Mouse (Mus musculus): Measurements from ENCODE around the gene Myo5c. TPM values are rescaled to one million over a fixed set of nuclear protein-coding genes. Genes with fewer than 3 reads are reported as not detected.
A peak's percentile ranks its signal among the peaks of the same experiment; 100 is the strongest.

Gene Myo5c
- polyA plus RNA-seq (2014; fragmentation: Nextera tagmentation; extraction: Ambion mirVana): 0.95 and 1.4 TPM in 2 replicates

- ATAC-seq (ENCODE audit: insufficient number of reproducible peaks, low FRiP score, low TSS enrichment, low read depth): peak; percentile 42; the same call in 1 of the 2 replicates
- Histone ChIP-seq H3K4me2 (ENCODE audit: low read depth, severe bottlenecking) (peak within 1 kb of the TSS; percentile 88), H3K27ac (replicated peaks; ENCODE audit: low read depth, low read length) (no peak within 1 kb of the TSS), H3K27me3 (ENCODE audit: control insufficient read depth, insufficient read depth, low read length) (peaks cover 28% of the 10 kb centered on the region), H3K4me1 (ENCODE audit: control insufficient read depth, insufficient read depth, low read length) (peaks cover 5% of the 10 kb centered on the region; the same call in 1 of the 2 replicates), H3K36me3 (ENCODE audit: control insufficient read depth, insufficient read depth, low read length) (no peaks in the 10 kb centered on the region), H3K4me3 (ENCODE audit: low read depth, low read length) (peak within 1 kb of the TSS; percentile 43), H3K9me3 (ENCODE audit: control insufficient read depth, low read length) (no peaks in the 10 kb centered on the region), H3K9ac (ENCODE audit: low read length) (peak within 1 kb of the TSS; percentile 37; the same call in 1 of the 2 replicates)
- WGBS: 3% methylated on average over 48 of the region's 48 CpGs
- peak; percentile 74 for DNase-seq (ENCODE audit: low spot score)
Measured at GRCm38 (mm10) chr9:75231841-75232746, at the start of gene Myo5c. Myo5c (plus strand) TSS chr9:75232020.

GRCm38 (mm10) chr9:75187646-75188260, 44.1 kb upstream of the Myo5c start:
- H3K9me3 ChIP-seq (ENCODE audit: control insufficient read depth, low read length): no peaks in the 10 kb centered on the region
- 0 out of 2 replicates have a peak, but pooled peaks cover 2% of the 10 kb centered on the region for H3K36me3 ChIP-seq (ENCODE audit: control insufficient read depth, insufficient read depth, low read length)
- no peak overlapping the region for H3K27ac ChIP-seq (replicated peaks; ENCODE audit: low read depth, low read length)
- no peak overlapping the region for H3K4me2 ChIP-seq (ENCODE audit: low read depth, severe bottlenecking)
- ATAC-seq (ENCODE audit: insufficient number of reproducible peaks, low FRiP score, low TSS enrichment, low read depth) (no peak), DNase-seq (ENCODE audit: low spot score) (no peak)
- 82% methylated on average over 3 of the region's 3 CpGs for WGBS
- H3K27me3 ChIP-seq (ENCODE audit: control insufficient read depth, insufficient read depth, low read length): no peaks in the 10 kb centered on the region
- H3K9ac ChIP-seq (ENCODE audit: low read length): no peak overlapping the region
- no peaks in the 10 kb centered on the region for H3K4me1 ChIP-seq (ENCODE audit: control insufficient read depth, insufficient read depth, low read length)
- no peak overlapping the region for H3K4me3 ChIP-seq (ENCODE audit: low read depth, low read length)

GRCm38 (mm10) chr9:75193858-75194257, 38.0 kb upstream of the Myo5c start:
- no peaks in the 10 kb centered on the region for H3K9me3 ChIP-seq (ENCODE audit: control insufficient read depth, low read length)
- no peaks in the 10 kb centered on the region for H3K4me1 ChIP-seq (ENCODE audit: control insufficient read depth, insufficient read depth, low read length)
- H3K27ac ChIP-seq (replicated peaks; ENCODE audit: low read depth, low read length): no peak overlapping the region
- no peaks in the 10 kb centered on the region for H3K36me3 ChIP-seq (ENCODE audit: control insufficient read depth, insufficient read depth, low read length)
- ATAC-seq (ENCODE audit: insufficient number of reproducible peaks, low FRiP score, low TSS enrichment, low read depth): no peak
- H3K4me2 ChIP-seq (ENCODE audit: low read depth, severe bottlenecking): no peak overlapping the region
- WGBS: 66% methylated on average over 4 of the region's 4 CpGs
- no peaks in the 10 kb centered on the region for H3K27me3 ChIP-seq (ENCODE audit: control insufficient read depth, insufficient read depth, low read length)
- H3K9ac ChIP-seq (ENCODE audit: low read length): no peak overlapping the region
- no peak for DNase-seq (ENCODE audit: low spot score)
- no peak overlapping the region for H3K4me3 ChIP-seq (ENCODE audit: low read depth, low read length)

DNA sequence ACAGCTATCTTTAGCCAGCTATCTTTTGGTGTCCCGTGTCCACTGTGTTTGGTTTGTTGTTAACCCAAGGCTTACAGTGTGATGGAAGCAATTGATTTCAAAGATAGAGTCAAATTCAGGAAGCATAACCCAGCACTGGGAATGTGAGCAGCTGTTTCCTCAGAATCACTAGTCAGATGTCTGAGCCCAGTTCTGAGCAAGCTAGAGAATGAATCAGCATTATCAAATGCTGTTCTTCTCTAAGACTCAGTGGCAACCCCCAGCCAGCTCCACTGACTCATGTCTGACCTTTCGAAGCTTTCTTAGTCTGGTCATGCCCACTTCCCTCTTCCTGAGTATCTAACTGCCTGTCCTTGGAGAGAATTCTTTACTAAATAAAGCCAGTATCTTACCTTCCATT, 35.5 kb upstream of the Myo5c start:
- Histone ChIP-seq H3K36me3 (ENCODE audit: control insufficient read depth, insufficient read depth, low read length) (no peaks in the 10 kb centered on the region), H3K27me3 (ENCODE audit: control insufficient read depth, insufficient read depth, low read length) (no peaks in the 10 kb centered on the region), H3K27ac (replicated peaks; ENCODE audit: low read depth, low read length) (no peak overlapping the region), H3K4me2 (ENCODE audit: low read depth, severe bottlenecking) (no peak overlapping the region), H3K4me3 (ENCODE audit: low read depth, low read length) (no peak overlapping the region), H3K4me1 (ENCODE audit: control insufficient read depth, insufficient read depth, low read length) (no peaks in the 10 kb centered on the region), H3K9me3 (ENCODE audit: control insufficient read depth, low read length) (no peaks in the 10 kb centered on the region), H3K9ac (ENCODE audit: low read length) (no peak overlapping the region)
- DNase-seq (ENCODE audit: low spot score): no peak
- WGBS: 92% methylated on average over 2 of the region's 2 CpGs
- ATAC-seq (ENCODE audit: insufficient number of reproducible peaks, low FRiP score, low TSS enrichment, low read depth): no peak

DNA sequence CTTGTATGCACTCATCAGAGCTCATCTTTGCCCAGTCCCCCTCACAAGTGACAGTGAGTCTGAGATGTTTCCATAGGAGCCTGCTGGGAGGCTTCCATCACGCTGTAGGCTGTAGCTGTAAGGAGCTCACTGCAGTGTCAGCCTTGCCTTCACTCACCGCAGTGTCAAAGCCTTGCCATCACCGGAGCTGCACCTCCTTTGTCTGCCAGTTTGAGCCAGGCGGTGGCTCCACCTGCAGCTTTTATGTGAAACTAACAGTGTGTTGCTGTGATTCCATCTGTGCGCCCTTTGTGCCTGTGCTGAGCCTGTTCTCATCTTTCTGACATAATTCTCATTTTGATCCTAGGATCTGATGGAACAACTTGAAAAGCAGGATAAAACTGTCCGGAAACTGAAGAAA, 34.5 kb upstream of the Myo5c start:
- ATAC-seq (ENCODE audit: insufficient number of reproducible peaks, low FRiP score, low TSS enrichment, low read depth) (no peak), DNase-seq (ENCODE audit: low spot score) (no peak)
- no peaks in the 10 kb centered on the region for H3K9me3 ChIP-seq (ENCODE audit: control insufficient read depth, low read length)
- no peak overlapping the region for H3K4me2 ChIP-seq (ENCODE audit: low read depth, severe bottlenecking)
- H3K4me1 ChIP-seq (ENCODE audit: control insufficient read depth, insufficient read depth, low read length): no peaks in the 10 kb centered on the region
- 73% methylated on average over 6 of the region's 6 CpGs for WGBS
- H3K27me3 ChIP-seq (ENCODE audit: control insufficient read depth, insufficient read depth, low read length): no peaks in the 10 kb centered on the region
- H3K9ac ChIP-seq (ENCODE audit: low read length): no peak overlapping the region
- no peak overlapping the region for H3K27ac ChIP-seq (replicated peaks; ENCODE audit: low read depth, low read length)
- no peaks in the 10 kb centered on the region for H3K36me3 ChIP-seq (ENCODE audit: control insufficient read depth, insufficient read depth, low read length)
- H3K4me3 ChIP-seq (ENCODE audit: low read depth, low read length): no peak overlapping the region

DNA sequence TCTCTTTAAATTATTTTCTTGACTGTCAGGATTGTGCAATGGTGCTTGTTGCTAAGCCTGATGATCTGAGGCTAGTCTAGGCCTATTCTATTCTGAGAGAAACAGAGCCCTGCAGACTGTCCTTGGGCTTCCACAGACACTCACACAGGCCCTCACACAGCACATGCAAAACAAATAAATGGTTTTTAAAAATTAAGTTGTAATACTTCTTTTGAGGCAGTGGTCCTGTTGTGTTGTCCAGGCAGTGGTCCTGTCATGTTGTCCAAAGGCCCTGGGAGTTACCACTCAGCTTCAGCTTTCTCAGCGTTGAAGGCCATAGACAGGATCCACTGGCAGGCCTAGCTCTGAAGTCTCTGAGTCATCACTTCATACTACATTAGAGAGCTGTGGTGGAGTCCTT, 30.3 kb upstream of the Myo5c start:
- H3K9ac ChIP-seq (ENCODE audit: low read length): no peak overlapping the region
- H3K27ac ChIP-seq (replicated peaks; ENCODE audit: low read depth, low read length): no peak overlapping the region
- DNase-seq (ENCODE audit: low spot score): no peak
- H3K9me3 ChIP-seq (ENCODE audit: control insufficient read depth, low read length): no peaks in the 10 kb centered on the region
- WGBS: 89% methylated on average over 1 of the region's 1 CpGs
- no peak for ATAC-seq (ENCODE audit: insufficient number of reproducible peaks, low FRiP score, low TSS enrichment, low read depth)
- no peaks in the 10 kb centered on the region for H3K36me3 ChIP-seq (ENCODE audit: control insufficient read depth, insufficient read depth, low read length)
- H3K4me2 ChIP-seq (ENCODE audit: low read depth, severe bottlenecking): no peak overlapping the region
- H3K4me3 ChIP-seq (ENCODE audit: low read depth, low read length): no peak overlapping the region
- H3K4me1 ChIP-seq (ENCODE audit: control insufficient read depth, insufficient read depth, low read length): no peaks in the 10 kb centered on the region
- no peaks in the 10 kb centered on the region for H3K27me3 ChIP-seq (ENCODE audit: control insufficient read depth, insufficient read depth, low read length)

GRCm38 (mm10) chr9:75202036-75202435, 29.8 kb upstream of the Myo5c start:
- Histone ChIP-seq H3K27me3 (ENCODE audit: control insufficient read depth, insufficient read depth, low read length) (no peaks in the 10 kb centered on the region), H3K4me2 (ENCODE audit: low read depth, severe bottlenecking) (no peak overlapping the region), H3K4me3 (ENCODE audit: low read depth, low read length) (no peak overlapping the region), H3K27ac (replicated peaks; ENCODE audit: low read depth, low read length) (no peak overlapping the region), H3K9me3 (ENCODE audit: control insufficient read depth, low read length) (no peaks in the 10 kb centered on the region), H3K36me3 (ENCODE audit: control insufficient read depth, insufficient read depth, low read length) (no peaks in the 10 kb centered on the region), H3K4me1 (ENCODE audit: control insufficient read depth, insufficient read depth, low read length) (no peaks in the 10 kb centered on the region), H3K9ac (ENCODE audit: low read length) (no peak overlapping the region)
- WGBS: 91% methylated on average over 2 of the region's 2 CpGs
- ATAC-seq (ENCODE audit: insufficient number of reproducible peaks, low FRiP score, low TSS enrichment, low read depth): no peak
- no peak for DNase-seq (ENCODE audit: low spot score)

- Histone ChIP-seq H3K9ac (ENCODE audit: low read length) (no peak overlapping the region), H3K9me3 (ENCODE audit: control insufficient read depth, low read length) (no peaks in the 10 kb centered on the region), H3K27ac (replicated peaks; ENCODE audit: low read depth, low read length) (no peak overlapping the region), H3K4me3 (ENCODE audit: low read depth, low read length) (no peak overlapping the region), H3K4me1 (ENCODE audit: control insufficient read depth, insufficient read depth, low read length) (no peaks in the 10 kb centered on the region), H3K27me3 (ENCODE audit: control insufficient read depth, insufficient read depth, low read length) (no peaks in the 10 kb centered on the region), H3K36me3 (ENCODE audit: control insufficient read depth, insufficient read depth, low read length) (0 out of 2 replicates have a peak, but pooled peaks cover 2% of the 10 kb centered on the region), H3K4me2 (ENCODE audit: low read depth, severe bottlenecking) (no peak overlapping the region)
- ATAC-seq (ENCODE audit: insufficient number of reproducible peaks, low FRiP score, low TSS enrichment, low read depth) (no peak), DNase-seq (ENCODE audit: low spot score) (no peak)
- WGBS: 82% methylated on average over 1 of the region's 1 CpGs
Measured at GRCm38 (mm10) chr9:75209246-75209645, 22.6 kb upstream of the Myo5c start.
